Mouse (Mus musculus) embryo, embryonic 9.5 days (tissue): ENCODE data around the gene Ppa2.

Source experiments
- DNase-seq: peaks from one replicate; pipeline ENCODE4 v3.0.0-alpha.2; 2017; ENCODE audit errors: extremely low spot score

The Ppa2 gene

DNA sequence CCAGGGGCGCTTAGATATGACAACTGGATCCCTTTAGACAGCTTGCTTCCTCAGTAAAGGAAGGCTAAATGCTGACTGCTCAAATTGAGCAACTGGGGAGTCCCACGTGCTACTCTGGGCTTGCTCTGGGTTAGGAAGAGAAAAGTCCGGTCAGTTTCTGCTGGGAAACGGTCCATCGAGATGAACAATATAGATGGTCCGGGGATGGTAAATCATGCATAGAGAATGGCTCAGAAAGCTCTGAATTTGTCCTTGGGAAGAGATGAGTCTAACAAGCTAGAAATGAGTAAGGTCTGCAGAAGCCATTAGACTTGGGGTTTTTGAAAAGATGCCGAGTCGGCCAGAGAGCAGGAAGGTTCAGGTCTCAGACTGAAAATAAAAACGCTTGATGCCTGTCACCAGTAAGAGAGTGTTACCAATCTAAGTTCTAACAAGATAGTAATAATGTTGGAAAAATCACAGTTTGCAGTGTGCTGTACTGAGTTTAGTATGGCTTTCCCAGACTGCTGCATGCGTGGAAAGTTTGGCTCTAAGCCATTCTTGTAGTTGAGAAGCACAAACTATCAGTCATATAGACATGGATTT, 80.0 kb downstream of the Ppa2 start:
- DNase-seq: no peak

DNA sequence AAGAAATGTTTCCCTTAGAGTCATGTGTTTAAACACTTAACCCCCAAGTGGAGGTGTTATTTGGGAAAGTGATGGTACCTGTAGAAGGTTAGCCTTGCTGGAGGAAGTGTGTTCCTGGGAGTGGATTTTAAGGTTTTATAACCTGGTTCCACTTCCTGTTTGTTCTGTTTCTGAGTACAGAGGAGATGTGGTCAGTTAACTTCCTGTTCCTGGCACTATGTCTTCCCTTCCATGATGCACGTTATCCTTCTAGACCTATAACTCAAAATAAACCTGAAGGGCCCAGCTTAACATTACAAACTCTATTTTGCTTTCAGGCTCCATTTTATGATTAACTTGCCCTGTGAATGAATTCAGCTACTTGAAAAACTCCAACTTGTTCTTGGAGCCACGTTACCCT, 84.6 kb downstream of the Ppa2 start:
- no peak for DNase-seq

DNA sequence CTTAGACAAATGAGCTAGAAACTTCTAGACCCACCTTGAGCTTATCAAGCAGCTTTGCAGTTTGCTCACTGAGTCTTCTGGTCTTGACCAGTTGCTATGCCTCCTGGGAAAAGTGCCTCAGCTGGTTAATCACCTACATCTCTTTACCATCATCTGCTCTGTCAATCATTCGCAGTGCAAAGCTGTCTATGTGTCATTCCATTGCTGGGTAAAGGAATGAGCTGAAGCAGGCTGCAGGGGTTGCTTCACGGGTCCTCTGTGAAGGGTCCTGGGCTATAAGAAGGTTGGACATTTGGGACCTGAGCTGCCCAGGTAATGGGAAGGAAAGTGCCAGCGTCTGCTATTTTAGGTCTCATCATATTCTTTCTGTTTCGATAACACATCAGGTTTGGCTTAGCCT, 93.9 kb downstream of the Ppa2 start:
- no peak for DNase-seq

DNA sequence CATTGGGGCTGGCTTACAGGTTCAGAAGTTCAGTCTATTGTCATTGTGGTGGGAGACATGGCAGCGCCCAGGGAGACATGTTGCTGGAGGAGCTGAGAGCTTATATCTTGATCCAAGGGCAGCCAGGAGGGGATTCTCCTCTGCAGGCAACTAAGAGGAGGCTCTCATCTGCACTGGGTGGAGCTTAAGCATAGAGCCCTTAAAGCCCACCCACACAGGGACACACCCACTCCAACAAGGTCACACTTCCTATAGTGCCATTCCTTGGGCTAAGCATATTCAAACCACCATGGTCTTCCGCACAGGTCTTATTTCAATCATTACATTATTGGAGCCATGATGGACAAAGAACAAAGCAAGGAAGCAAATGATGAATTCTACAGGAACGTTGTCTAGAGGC, 95.7 kb downstream of the Ppa2 start:
- no peak for DNase-seq

DNA sequence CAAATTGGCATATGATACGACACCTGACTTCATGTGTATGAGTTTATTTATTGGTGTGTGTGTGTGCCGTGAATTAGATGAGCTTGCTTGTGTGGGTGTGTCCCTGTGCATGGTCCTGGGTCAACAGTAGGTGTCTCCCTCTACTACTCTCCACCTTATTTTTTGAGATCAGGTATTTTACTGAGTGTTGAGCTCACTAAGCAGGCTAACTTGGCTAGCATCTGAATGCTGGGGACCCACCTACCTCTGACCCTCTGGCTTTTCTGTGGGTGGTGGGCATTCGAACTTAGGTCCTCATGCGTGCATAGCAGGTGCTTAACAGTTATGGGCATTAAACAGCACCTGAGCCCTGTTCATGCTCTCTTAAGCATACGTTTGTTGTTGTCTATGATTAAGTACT, 96.3 kb downstream of the Ppa2 start:
- DNase-seq: no peak

DNA sequence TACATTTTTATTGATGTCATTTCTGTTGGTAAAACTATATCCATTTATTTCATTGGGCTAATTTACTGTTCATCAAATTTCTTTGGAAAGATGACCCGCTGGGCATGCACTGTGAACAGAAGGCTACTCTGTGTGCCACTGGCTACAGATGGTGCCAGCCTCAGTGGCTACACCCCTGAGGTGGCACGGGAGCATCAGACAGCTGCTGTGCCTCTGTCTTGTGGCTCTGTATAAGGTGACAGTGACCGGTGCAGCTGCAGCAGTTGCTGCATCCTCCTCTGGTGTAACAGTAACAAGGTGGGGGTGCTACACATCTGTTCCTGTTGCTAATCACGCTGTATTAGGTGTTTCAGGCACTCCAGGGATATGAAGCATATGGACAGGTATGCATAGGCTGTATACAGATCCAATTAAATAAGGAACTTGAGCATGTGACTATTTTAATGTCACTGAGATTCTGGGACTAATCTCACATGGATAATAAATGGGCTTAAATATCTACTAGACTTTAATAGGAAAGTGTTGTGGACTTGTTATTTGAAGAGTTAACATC, 101.3 kb downstream of the Ppa2 start:
- no peak for DNase-seq

DNA sequence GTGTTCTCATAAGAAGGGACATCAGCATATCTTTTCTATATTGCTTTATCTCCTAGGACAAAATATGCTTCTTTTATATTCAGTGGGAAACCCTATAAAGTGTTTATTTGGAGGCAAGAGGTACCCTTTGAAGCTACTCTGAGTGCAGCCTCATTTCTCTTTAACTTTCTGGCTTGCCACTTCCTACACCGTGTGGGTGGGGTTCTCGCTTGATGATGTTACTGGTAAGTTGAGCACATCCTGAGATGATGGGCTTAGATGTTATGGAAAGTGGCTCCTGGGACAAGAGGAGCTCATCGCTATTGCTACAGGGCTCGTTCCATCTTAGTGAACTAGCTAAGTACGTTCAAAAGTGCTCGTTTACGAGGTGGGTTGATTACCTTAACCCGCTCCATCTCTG, 101.9 kb downstream of the Ppa2 start:
- DNase-seq: no peak

DNA sequence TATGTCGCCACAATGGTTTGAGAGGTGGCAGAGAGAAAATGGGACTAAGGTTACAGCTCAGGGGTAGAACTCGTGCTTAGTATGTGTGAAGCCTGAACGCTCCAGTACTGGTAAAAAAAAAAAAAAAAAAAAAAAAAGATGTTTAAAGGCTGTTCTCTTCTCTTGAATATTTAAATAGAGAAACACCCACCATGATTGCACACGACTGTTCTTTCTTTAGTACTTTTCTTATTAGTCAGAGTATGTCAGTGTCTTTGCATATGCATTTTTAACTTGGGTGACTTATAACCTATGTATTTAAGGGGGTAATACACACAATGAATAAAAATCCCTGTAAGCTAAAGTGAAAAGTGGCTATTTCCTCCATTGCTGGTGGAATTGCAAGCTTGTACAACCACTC, 104.8 kb downstream of the Ppa2 start:
- DNase-seq: no peak

DNA sequence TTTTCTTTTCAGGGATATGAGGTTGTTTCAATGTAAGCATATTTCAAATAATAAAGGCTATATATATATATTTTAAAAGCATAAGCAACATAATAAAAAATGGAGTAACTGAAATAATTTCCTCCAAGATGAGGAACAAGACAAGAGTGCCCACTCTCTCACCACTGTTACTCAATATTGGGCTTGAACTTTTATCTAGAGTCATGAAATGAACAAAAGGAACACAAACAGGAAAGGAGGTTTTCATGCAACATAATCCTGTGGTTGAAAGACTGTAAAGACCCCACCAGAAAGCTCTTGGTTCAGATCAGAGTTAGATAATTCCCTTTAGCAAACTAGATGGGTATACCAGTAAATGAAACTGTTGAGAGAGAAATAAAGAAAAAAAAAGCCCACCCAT, 113.2 kb downstream of the Ppa2 start:
- no peak for DNase-seq
